Mouse (Mus musculus): ENCODE data around the gene Cplx3. TPM values are rescaled to one million over a fixed set of nuclear protein-coding genes. Genes with fewer than 3 reads are reported as not detected.

Gene Cplx3
- total and polyA plus RNA-seq, 3 experiments: 0.09 TPM; not detected in 2

GRCm38 (mm10) chr9:57560861-57561710 lies 45.0 kb downstream of the Cplx3 start, which contains the start of gene Scamp2:
Scamp2 (plus strand) TSS chr9:57560943.
- peak; percentile 94 for DNase-seq (ENCODE audit: extremely low read depth)
- in situ Hi-C loops (cut with MboI; ENCODE audit: low pct_ligation_motif_present, low pct_unique_long_range_greater_than_20kb, low sequenced_read_pairs): no loop called here
- peaks cover 20 to 75% of the 10 kb centered on the region in 2 experiments for H3K4me1 ChIP-seq (ENCODE audit: control insufficient read depth in 1 of 2, insufficient read depth in 2 of 2)

GRCm38 (mm10) chr9:57560263-57560662 lies 45.8 kb downstream of the Cplx3 start:
- Histone ChIP-seq H3K27me3 (replicated peaks) (no peaks in the 10 kb centered on the region), H3K27ac (ENCODE audit: insufficient read depth, low read depth) (no peak overlapping the region), H3K4me1 (ENCODE audit: control insufficient read depth in 1 of 2, insufficient read depth in 2 of 2) (peaks cover 15 to 69% of the 10 kb centered on the region in 2 experiments), H3K79me2 (replicated peaks; ENCODE audit: control insufficient read depth, extremely low read depth, insufficient read depth, poor library complexity, severe bottlenecking) (peaks cover 40% of the 10 kb centered on the region), H3K9ac (ENCODE audit: insufficient read depth, low read depth) (peak overlapping the region; percentile 35; the same call in 1 of the 2 replicates), H3K9me3 (replicated peaks; ENCODE audit: low read length) (no peaks in the 10 kb centered on the region), H3K4me2 (ENCODE audit: insufficient read depth, low read depth, poor library complexity, severe bottlenecking) (peak overlapping the region; percentile 97), H3K36me3 (replicated peaks in 1 of 2; ENCODE audit: control insufficient read depth in 1 of 2, insufficient read depth in 1 of 2, low read length in 1 of 2) (peaks cover 0 to 3% of the 10 kb centered on the region in 2 experiments), H3K4me3 (replicated peaks in 1 of 3; ENCODE audit: low read depth in 2 of 3, low read length in 2 of 3, poor library complexity in 1 of 3) (peak overlapping the region; percentile 65 to 96 (median 72))
- DNase-seq (ENCODE audit: extremely low read depth): no peak
- dilution Hi-C loops (cut with MboI; ENCODE audit: extremely low pct_ligation_motif_present, extremely low pct_unique_long_range_greater_than_20kb, low sequenced_read_pairs) (no loop called here), in situ Hi-C loops (cut with MboI; ENCODE audit: low pct_ligation_motif_present, low pct_unique_long_range_greater_than_20kb, low sequenced_read_pairs) (no loop called here)
- no peak for TF ChIP-seq TCF12 (IDR thresholded peaks at IDR 0.05; ENCODE audit: low read depth, low read length)
- TF ChIP-seq SIN3A (IDR thresholded peaks at IDR 0.05; ENCODE audit: low read length): no peak
- TF ChIP-seq MAZ (IDR thresholded peaks at IDR 0.05; ENCODE audit: low read depth, low read length): no peak
- TF ChIP-seq ELF1 (IDR thresholded peaks at IDR 0.05; ENCODE audit: low read depth, low read length): no peak
- no peak for TF ChIP-seq GABPA (IDR thresholded peaks at IDR 0.05; ENCODE audit: insufficient replicate concordance, low read depth, low read length)
- no peak for TF ChIP-seq KAT2A (IDR thresholded peaks at IDR 0.05; ENCODE audit: insufficient replicate concordance, low read length)
- TF ChIP-seq ZMIZ1 (IDR thresholded peaks at IDR 0.05; ENCODE audit: low read depth, low read length): no peak
- TF ChIP-seq USF1 (IDR thresholded peaks at IDR 0.05; ENCODE audit: low read depth, low read length): no peak
- no peak for TF ChIP-seq UBTF (IDR thresholded peaks at IDR 0.05; ENCODE audit: low read depth, low read length)
- TF ChIP-seq USF2 (conservative IDR thresholded peaks at IDR 0.05; ENCODE audit: low read depth, low read length): no peak
- no peak for TF ChIP-seq MEF2A (IDR thresholded peaks at IDR 0.05; ENCODE audit: borderline replicate concordance, low read depth, low read length)
- TF ChIP-seq CTCF (conservative IDR thresholded peaks at IDR 0.05 in 1 of 2, IDR thresholded peaks at IDR 0.05 in 1 of 2; ENCODE audit: low read depth in 2 of 2, low read length in 2 of 2): no peak
- no peak for TF ChIP-seq NELFE (IDR thresholded peaks at IDR 0.05; ENCODE audit: low read depth, low read length)
- TF ChIP-seq ZNF384 (IDR thresholded peaks at IDR 0.05; ENCODE audit: low read depth, low read length): no peak
- no peak for TF ChIP-seq EP300 (IDR thresholded peaks at IDR 0.05; ENCODE audit: low read length)

More at GRCm38 (mm10) chr9:57560861-57561710, 45.0 kb downstream of the Cplx3 start, which contains the start of gene Scamp2:
- dilution Hi-C loops (cut with MboI; ENCODE audit: extremely low pct_ligation_motif_present, extremely low pct_unique_long_range_greater_than_20kb, low sequenced_read_pairs): no loop called here
- H3K27me3 ChIP-seq (replicated peaks): no peaks in the 10 kb centered on the region
- peak within 1 kb of the TSS; percentile 42 for H3K9ac ChIP-seq (ENCODE audit: insufficient read depth, low read depth)
- peak within 1 kb of the TSS; percentile 97 for H3K4me2 ChIP-seq (ENCODE audit: insufficient read depth, low read depth, poor library complexity, severe bottlenecking)
- H3K36me3 ChIP-seq (replicated peaks in 1 of 2; ENCODE audit: control insufficient read depth in 1 of 2, insufficient read depth in 1 of 2, low read length in 1 of 2): peaks cover 2 to 10% of the 10 kb centered on the region in 2 experiments
- H3K79me2 ChIP-seq (replicated peaks; ENCODE audit: control insufficient read depth, extremely low read depth, insufficient read depth, poor library complexity, severe bottlenecking): peaks cover 48% of the 10 kb centered on the region
- peak; percentile 75 for TF ChIP-seq HCFC1 (IDR thresholded peaks at IDR 0.05; ENCODE audit: low read depth, low read length)
- no peak for TF ChIP-seq UBTF (IDR thresholded peaks at IDR 0.05; ENCODE audit: low read depth, low read length)
- no peak for TF ChIP-seq USF2 (conservative IDR thresholded peaks at IDR 0.05; ENCODE audit: low read depth, low read length)
- no peak for TF ChIP-seq MAFK (IDR thresholded peaks at IDR 0.05; ENCODE audit: insufficient replicate concordance, low read length)
- TF ChIP-seq MAX (IDR thresholded peaks at IDR 0.05; ENCODE audit: low read length): peak; percentile 41; the same call in 1 of the 2 replicates
- peak; percentile 73 for TF ChIP-seq TCF12 (IDR thresholded peaks at IDR 0.05; ENCODE audit: low read depth, low read length)
- no peak for TF ChIP-seq JUND (conservative IDR thresholded peaks at IDR 0.05; ENCODE audit: low read depth, low read length)
- TF ChIP-seq BHLHE40 (IDR thresholded peaks at IDR 0.05; ENCODE audit: low read depth, low read length): no peak
- peak; percentile 91; the same call in 1 of the 2 replicates for TF ChIP-seq POLR2AphosphoS2 (IDR thresholded peaks at IDR 0.05; ENCODE audit: low read depth, low read length)
- peak; percentile 88 for TF ChIP-seq POLR2A (IDR thresholded peaks at IDR 0.05; ENCODE audit: low read depth, low read length)
- peak; percentile 83 for TF ChIP-seq ZMIZ1 (IDR thresholded peaks at IDR 0.05; ENCODE audit: low read depth, low read length)
- TF ChIP-seq EP300 (IDR thresholded peaks at IDR 0.05; ENCODE audit: low read length): no peak; the same call in none of the 2 replicates
- peak; percentile 92 for TF ChIP-seq NRF1 (IDR thresholded peaks at IDR 0.05; ENCODE audit: low read depth, low read length)
- no peak for TF ChIP-seq JUN (IDR thresholded peaks at IDR 0.05; ENCODE audit: insufficient read depth, low read depth, low read length)
- no peak for TF ChIP-seq USF1 (IDR thresholded peaks at IDR 0.05; ENCODE audit: low read depth, low read length)
- TF ChIP-seq E2F4 (IDR thresholded peaks at IDR 0.05; ENCODE audit: insufficient replicate concordance, low read depth, low read length): no peak
- TF ChIP-seq GABPA (IDR thresholded peaks at IDR 0.05; ENCODE audit: insufficient replicate concordance, low read depth, low read length): no peak
- TF ChIP-seq SMC3 (IDR thresholded peaks at IDR 0.05; ENCODE audit: low read depth, low read length): no peak
- TF ChIP-seq CTCF (conservative IDR thresholded peaks at IDR 0.05 in 1 of 2, IDR thresholded peaks at IDR 0.05 in 1 of 2; ENCODE audit: low read depth in 2 of 2, low read length in 2 of 2): 0 out of 4 replicates have a peak, but pooled peaks of 1 of the 2 experiments have one; percentile 0
- TF ChIP-seq ETS1 (conservative IDR thresholded peaks at IDR 0.05; ENCODE audit: low read depth, low read length): no peak
- peak; percentile 68; the same call in 1 of the 2 replicates for TF ChIP-seq TBP (conservative IDR thresholded peaks at IDR 0.05; ENCODE audit: low read depth, low read length)
- peak; percentile 99 for TF ChIP-seq ELF1 (IDR thresholded peaks at IDR 0.05; ENCODE audit: low read depth, low read length)
- TF ChIP-seq IRF4 (IDR thresholded peaks at IDR 0.05; ENCODE audit: low read depth, low read length): peak; percentile 22; the same call in 1 of the 2 replicates
- no peak for TF ChIP-seq RAD21 (IDR thresholded peaks at IDR 0.05; ENCODE audit: low read depth, low read length)
- peak; percentile 74 for TF ChIP-seq CHD2 (IDR thresholded peaks at IDR 0.05; ENCODE audit: low read length)
- peak; percentile 78; the same call in 1 of the 2 replicates for TF ChIP-seq KAT2A (IDR thresholded peaks at IDR 0.05; ENCODE audit: insufficient replicate concordance, low read length)
- no peak for TF ChIP-seq ZNF384 (IDR thresholded peaks at IDR 0.05; ENCODE audit: low read depth, low read length)
- TF ChIP-seq ZC3H11A (IDR thresholded peaks at IDR 0.05; ENCODE audit: low read depth, low read length): no peak
- TF ChIP-seq ZKSCAN1 (IDR thresholded peaks at IDR 0.05; ENCODE audit: borderline replicate concordance, low read depth, low read length): no peak
- TF ChIP-seq CHD1 (IDR thresholded peaks at IDR 0.05; ENCODE audit: low read depth, low read length): 0 out of 2 replicates have a peak, but pooled peaks have one; percentile 15
- no peak for TF ChIP-seq MYC (IDR thresholded peaks at IDR 0.05; ENCODE audit: low read depth, low read length)
- TF ChIP-seq RCOR1 (conservative IDR thresholded peaks at IDR 0.05; ENCODE audit: low read depth, low read length): no peak
- 0 out of 2 replicates have a peak, but pooled peaks have one; percentile 23 for TF ChIP-seq MAZ (IDR thresholded peaks at IDR 0.05; ENCODE audit: low read depth, low read length)
- no peak for TF ChIP-seq PAX5 (IDR thresholded peaks at IDR 0.05; ENCODE audit: low read length)
- TF ChIP-seq SIN3A (IDR thresholded peaks at IDR 0.05; ENCODE audit: low read length): peak; percentile 94
- no peak; the same call in 1 of the 2 replicates for TF ChIP-seq MEF2A (IDR thresholded peaks at IDR 0.05; ENCODE audit: borderline replicate concordance, low read depth, low read length)
- TF ChIP-seq MXI1 (IDR thresholded peaks at IDR 0.05; ENCODE audit: low read depth, low read length): peak; percentile 26; the same call in 1 of the 2 replicates
- TF ChIP-seq NELFE (IDR thresholded peaks at IDR 0.05; ENCODE audit: low read depth, low read length): peak; percentile 95
- H3K9me3 ChIP-seq (replicated peaks; ENCODE audit: low read length): no peaks in the 10 kb centered on the region
- peak within 1 kb of the TSS; percentile 54 for H3K27ac ChIP-seq (ENCODE audit: insufficient read depth, low read depth)
- H3K4me3 ChIP-seq (replicated peaks in 1 of 3; ENCODE audit: low read depth in 2 of 3, low read length in 2 of 3, poor library complexity in 1 of 3): peak within 1 kb of the TSS; percentile 65 to 96 (median 72)
